Mouse (Mus musculus): ENCODE data around the gene Morn5. TPM values are rescaled to one million over a fixed set of nuclear protein-coding genes. Genes with fewer than 3 reads are reported as not detected.

The Morn5 gene
- total RNA-seq (2021) = under 1 TPM; 0.61 to 0.79 TPM

GRCm38 (mm10) chr2:36048748-36049566 is at the start of gene Morn5, which contains the start of gene Ndufa8:
Gene Morn5 (plus strand): TSS chr2:36049458.
Gene Ndufa8 (minus strand): TSS chr2:36049406.
- peak; percentile 98 for DNase-seq (ENCODE audit: low spot score in 2 of 2)
- intact Hi-C loops (cut with DNase I) = loop anchor here (1.0 kb wide), 1 partner anchor 87 kb away; the partner anchor contains the start of genes Mrrf and Rbm18

- no peak for DNase-seq (ENCODE audit: low spot score in 2 of 2)
- intact Hi-C loops (cut with DNase I) = loop anchor here (10.0 kb wide), 1 partner anchor 1334 kb away; no protein-coding TSS in a partner anchor
Observed at GRCm38 (mm10) chr2:36000390-36000789, 48.9 kb upstream of the Morn5 start.

- intact Hi-C loops (cut with DNase I) = loop anchor here (10.0 kb wide), 1 partner anchor 1333 kb away; no protein-coding TSS in a partner anchor
- DNase-seq (ENCODE audit: low spot score in 2 of 2) = no peak
Observed at GRCm38 (mm10) chr2:36002188-36002587, 47.1 kb upstream of the Morn5 start.

GRCm38 (mm10) chr2:36008071-36008470 is 41.2 kb upstream of the Morn5 start:
- intact Hi-C loops (cut with DNase I) = loop anchor here (5.0 to 10.0 kb wide), 2 partner anchors 269 to 1327 kb away; no protein-coding TSS in a partner anchor
- no peak for DNase-seq (ENCODE audit: low spot score in 2 of 2)

- intact Hi-C loops (cut with DNase I) = loop anchor here (1.0 to 10.0 kb wide), 3 partner anchors 205 to 1325 kb away; no protein-coding TSS in a partner anchor
- DNase-seq (ENCODE audit: low spot score in 2 of 2) = peak; percentile 57 to 60
Observed at GRCm38 (mm10) chr2:36009386-36009785, 39.9 kb upstream of the Morn5 start.

- intact Hi-C loops (cut with DNase I) = no loop called here
Observed at GRCm38 (mm10) chr2:36010579-36010978, 38.7 kb upstream of the Morn5 start.

GRCm38 (mm10) chr2:36011331-36011825 is 37.9 kb upstream of the Morn5 start:
- DNase-seq (ENCODE audit: low spot score in 2 of 2) = peak; percentile 47 to 54
- intact Hi-C loops (cut with DNase I) = no loop called here

More at GRCm38 (mm10) chr2:36010579-36010978, 38.7 kb upstream of the Morn5 start:
- no peak for DNase-seq (ENCODE audit: low spot score in 2 of 2)

- intact Hi-C loops (cut with DNase I) = no loop called here
- DNase-seq (ENCODE audit: low spot score in 2 of 2) = no peak
Observed at GRCm38 (mm10) chr2:36013010-36013409, 36.2 kb upstream of the Morn5 start.

- peak; percentile 85 to 86 for DNase-seq (ENCODE audit: low spot score in 2 of 2)
- intact Hi-C loops (cut with DNase I) = no loop called here
Observed at GRCm38 (mm10) chr2:36021385-36022159, 27.7 kb upstream of the Morn5 start.

- no peak for DNase-seq (ENCODE audit: low spot score in 2 of 2)
- intact Hi-C loops (cut with DNase I) = no loop called here
Observed at GRCm38 (mm10) chr2:36023291-36023690, 26.0 kb upstream of the Morn5 start.

GRCm38 (mm10) chr2:36032884-36033283 is 16.4 kb upstream of the Morn5 start:
- DNase-seq (ENCODE audit: low spot score in 2 of 2) = no peak
- intact Hi-C loops (cut with DNase I) = no loop called here

GRCm38 (mm10) chr2:36033966-36034365 is 15.3 kb upstream of the Morn5 start:
- intact Hi-C loops (cut with DNase I) = no loop called here
- no peak for DNase-seq (ENCODE audit: low spot score in 2 of 2)

GRCm38 (mm10) chr2:36034898-36035297 is 14.4 kb upstream of the Morn5 start:
- intact Hi-C loops (cut with DNase I) = no loop called here

GRCm38 (mm10) chr2:36035413-36036081 is 13.7 kb upstream of the Morn5 start:
- intact Hi-C loops (cut with DNase I) = no loop called here

More at GRCm38 (mm10) chr2:36034898-36035297, 14.4 kb upstream of the Morn5 start:
- DNase-seq (ENCODE audit: low spot score in 2 of 2) = no peak

GRCm38 (mm10) chr2:36039297-36039985 is 9.8 kb upstream of the Morn5 start:
- DNase-seq (ENCODE audit: low spot score in 2 of 2) = no peak
- intact Hi-C loops (cut with DNase I) = no loop called here

More at GRCm38 (mm10) chr2:36035413-36036081, 13.7 kb upstream of the Morn5 start:
- DNase-seq (ENCODE audit: low spot score in 2 of 2) = no peak

GRCm38 (mm10) chr2:36040872-36041271 is 8.4 kb upstream of the Morn5 start:
- intact Hi-C loops (cut with DNase I) = no loop called here

GRCm38 (mm10) chr2:36048164-36048563 is 1.1 kb upstream of the Morn5 start:
- DNase-seq (ENCODE audit: low spot score in 2 of 2) = no peak
- intact Hi-C loops (cut with DNase I) = no loop called here

More at GRCm38 (mm10) chr2:36040872-36041271, 8.4 kb upstream of the Morn5 start:
- no peak for DNase-seq (ENCODE audit: low spot score in 2 of 2)

- intact Hi-C loops (cut with DNase I) = loop anchor here (1.0 kb wide), 1 partner anchor 87 kb away; the partner anchor contains the start of genes Mrrf and Rbm18
- no peak for DNase-seq (ENCODE audit: low spot score in 2 of 2)
Observed at GRCm38 (mm10) chr2:36049567-36049954, 303 bp downstream of the Morn5 start.

GRCm38 (mm10) chr2:36053249-36053648 is 4.0 kb downstream of the Morn5 start:
- intact Hi-C loops (cut with DNase I) = no loop called here
- peak; percentile 12 for DNase-seq (ENCODE audit: low spot score in 2 of 2)
